8 mouse cellular contexts compared by ENCODE assay signal in the genomic region with DNA sequence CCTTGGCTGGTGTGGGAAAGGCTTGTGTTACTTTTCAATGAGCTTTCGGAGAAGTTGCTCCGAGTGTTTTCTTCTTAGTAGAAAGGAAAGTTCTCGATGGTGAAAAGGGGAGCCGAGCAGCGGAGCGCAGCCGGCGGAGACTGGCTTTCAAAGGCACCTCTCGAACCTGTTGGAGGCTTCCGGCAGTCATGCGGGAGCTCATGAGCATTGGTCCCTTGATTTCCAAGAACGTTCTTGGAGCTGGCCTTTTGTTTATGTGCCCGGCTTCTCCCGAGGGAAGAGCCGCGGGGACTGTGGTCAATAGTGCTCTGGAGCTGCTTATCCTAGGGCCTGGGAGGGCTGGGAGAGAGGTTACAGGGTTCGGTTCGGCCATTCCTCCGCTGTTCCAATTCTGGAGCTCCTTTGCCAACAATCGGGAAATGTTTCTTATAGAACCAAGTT. TPM values are rescaled to one million over a fixed set of nuclear protein-coding genes. Genes with fewer than 3 reads are reported as not detected.
DNase-seq lines count a peak whose midpoint lies in the region; ATAC-seq and TF ChIP-seq lines count a peak whose summit lies in the region.

No protein-coding gene starts in this region.

- H3K4me3 ChIP-seq in cortical plate, adult 2 months (ENCODE audit: insufficient read depth, low read length), result peak overlapping the region; percentile 68
- peak overlapping the region; percentile 74 for H3K4me3 ChIP-seq in liver, embryonic 15.5 days (replicated peaks)

- no peaks in the 10 kb centered on the region for H3K36me3 ChIP-seq in liver, embryonic 15.5 days (replicated peaks)

- H3K4me2 ChIP-seq in liver, embryonic 15.5 days, result peak overlapping the region; percentile 96

- peaks cover 85% of the 10 kb centered on the region for H3K27me3 ChIP-seq in liver, embryonic 15.5 days

- TF ChIP-seq CTCF in cortical plate, adult 2 months (IDR thresholded peaks at IDR 0.05; ENCODE audit: extremely low read depth, insufficient read depth, low read length), result no peak

- TF ChIP-seq POLR2A in cortical plate, adult 2 months (IDR thresholded peaks at IDR 0.05; ENCODE audit: extremely low read depth, insufficient read depth, low read length), result no peak

- peak; percentile 50 to 82 for DNase-seq in adrenal gland, adult (ENCODE audit: inconsistent age in 2 of 2, low spot score in 1 of 2)
- no peak for DNase-seq in adrenal gland, adult 8-10 months
- peak; percentile 60 for DNase-seq in CD4-positive helper T cell, adult 2 months (ENCODE audit: low read depth, low spot score)
- DNase-seq in heart, postnatal 4 days, result peak; percentile 31
- peak; percentile 54 for DNase-seq in thymus, postnatal 4 days
- no peak for DNase-seq in testis, postnatal 10 days (ENCODE audit: low spot score)

- H3K27ac ChIP-seq in cortical plate, adult 2 months (ENCODE audit: insufficient read depth, low read length), result peak overlapping the region; percentile 23; the same call in 1 of the 2 replicates
- no peak overlapping the region for H3K27ac ChIP-seq in liver, embryonic 15.5 days (replicated peaks)

- WGBS in liver, embryonic 15.5 days (ENCODE audit: insufficient replicate concordance), result 1% methylated on average over 20 of the region's 20 CpGs

- H3K9me3 ChIP-seq in liver, embryonic 15.5 days (replicated peaks), result no peaks in the 10 kb centered on the region

- ATAC-seq in liver, embryonic 15.5 days (ENCODE audit: insufficient read depth), result no peak

- no peaks in the 10 kb centered on the region; the same call in 1 of the 2 replicates for H3K4me1 ChIP-seq in cortical plate, adult 2 months (ENCODE audit: control insufficient read depth, insufficient read depth, low read length)
- H3K4me1 ChIP-seq in liver, embryonic 15.5 days (replicated peaks), result peaks cover 47% of the 10 kb centered on the region

- H3K9ac ChIP-seq in liver, embryonic 15.5 days, result no peak overlapping the region

RNA-seq across cellular contexts. Expression of gene Nr4a3, which starts 1.5 kb away (rescaled TPM):
- 10 to 100 TPM; 49.4 to 74.0 (median 59.3) TPM for total RNA-seq in adrenal gland, adult 8-10 months (2022)
- polyA plus RNA-seq in cortical plate, adult 2 months (2012; rRNA removed), result 10.5 and 12.0 TPM in 2 replicates
- 1 to 10 TPM; 9.0 TPM for total RNA-seq in heart, postnatal 4 days (2021)
- not detected in 2 replicates for polyA plus RNA-seq in liver, embryonic 15.5 days (2015; fragmentation: Nextera tagmentation; extraction: Ambion mirVana)

Comparison
In these comparisons a context has a peak if more than half of its experiments do, and no peak if none do; other contexts are left out.
1. DNase-seq: peak in adrenal gland, adult (2 of 2), CD4-positive helper T cell, adult 2 months (single experiment), heart, postnatal 4 days (single experiment) and thymus, postnatal 4 days (single experiment); none in adrenal gland, adult 8-10 months (single experiment) and testis, postnatal 10 days (single experiment).
2. RNA of gene Nr4a3, which starts 1.5 kb away (total RNA-seq): 49.4 to 74.0 TPM in adrenal gland, adult 8-10 months; 9.0 TPM in heart, postnatal 4 days; every median in the first group is over 4 times any median in the second.